Mouse (Mus musculus) stomach, postnatal 0 days (tissue): ENCODE measurements around the gene Flrt1.

Source experiments
- CTCF ChIP-seq: IDR thresholded peaks from 2 replicates; pipeline ENCODE4 v1.5.1; 2016; ENCODE audit warnings: antibody characterized with exemption, low read depth, mild to moderate bottlenecking, moderate library complexity
- EP300 ChIP-seq: optimal IDR thresholded peaks from 2 replicates; pipeline ENCODE3; 2016; ENCODE audit warnings: antibody characterized with exemption

- no peak for TF ChIP-seq CTCF
- TF ChIP-seq EP300: no peak
Measured at GRCm38 (mm10) chr19:7140373-7140772, 34.8 kb upstream of the Flrt1 start.
